Mouse (Mus musculus) cerebellum, postnatal 14 days (tissue): Measurements from ENCODE around the gene Copg2.
"Not testable (repeated sequence)": the region's sequence is repeated elsewhere in the genome, so short reads cannot be mapped to it uniquely, and the experiment has no call there.

Experiments
- DNase-seq, 2 experiments: peaks; one replicate each; pipeline ENCODE4 v3.0.0; 2021; ENCODE audit warnings: mixed read lengths in 2 of 2

The Copg2 gene

DNA sequence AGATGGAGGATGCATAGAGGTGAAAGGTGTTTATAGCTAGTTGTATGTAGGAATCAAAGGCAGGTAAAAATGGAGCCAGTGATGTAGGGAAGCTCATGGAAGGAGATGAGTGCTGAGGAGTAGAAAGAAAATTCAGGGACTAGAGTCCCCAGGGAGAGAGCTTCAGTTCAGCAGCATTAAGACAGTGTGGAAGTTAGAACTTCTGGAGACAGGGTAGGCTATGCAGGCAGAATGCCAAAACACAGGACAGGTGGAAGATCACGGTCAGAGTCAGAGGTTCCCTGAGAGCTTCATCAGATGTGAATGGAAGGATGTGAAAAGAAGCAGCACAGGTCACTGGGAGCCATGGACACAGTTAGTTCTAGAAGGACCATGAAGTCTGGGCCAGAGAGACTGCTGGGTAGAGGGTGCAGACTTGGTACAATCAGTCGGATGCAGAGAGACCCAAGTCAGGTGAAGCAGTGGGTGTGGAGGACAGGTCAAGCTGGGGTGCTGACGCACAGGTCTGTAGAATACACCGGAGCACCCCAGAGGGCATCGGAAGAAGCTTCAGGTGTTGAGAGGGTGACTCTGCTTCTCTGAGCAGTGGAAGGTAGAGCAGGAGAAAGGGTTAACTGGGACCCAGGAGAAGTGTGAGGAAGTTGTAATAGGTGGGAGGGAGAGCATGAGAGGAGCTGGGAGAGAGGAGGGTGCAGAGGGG, 91.4 kb downstream of the Copg2 start:
- DNase-seq: no peak

DNA sequence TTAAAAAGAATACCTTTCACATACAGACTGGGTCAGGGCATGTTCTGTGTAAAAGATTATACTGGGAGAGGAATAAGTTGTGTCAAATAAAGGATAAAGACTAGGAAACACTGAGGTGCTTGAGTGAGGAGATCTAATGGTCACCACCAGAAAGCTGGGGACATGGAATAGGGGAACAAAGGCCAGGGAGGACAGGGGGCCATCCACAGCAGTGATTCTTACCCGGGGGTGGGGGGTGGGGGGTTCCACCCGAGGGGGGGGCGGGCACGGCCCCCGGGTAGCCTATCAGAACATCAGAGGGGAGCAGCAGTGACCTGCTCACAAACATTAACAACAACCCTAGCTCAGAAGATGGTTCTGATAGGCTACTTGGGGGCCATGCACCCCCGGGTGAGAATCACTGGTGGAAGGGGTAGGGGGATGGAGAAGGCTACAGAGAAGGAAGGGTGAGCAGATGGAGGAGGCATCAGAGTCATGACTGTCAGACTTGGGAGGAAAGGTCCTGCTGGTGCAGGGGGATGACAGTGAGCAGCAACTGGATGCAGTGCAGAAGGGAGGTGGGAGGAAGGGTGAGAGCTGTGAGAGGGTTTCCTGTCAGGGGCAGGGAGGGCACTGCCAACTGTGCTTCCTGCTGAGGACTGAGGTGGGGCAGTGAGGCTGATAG, 92.1 kb downstream of the Copg2 start:
- DNase-seq: peak; percentile 28 to 33

DNA sequence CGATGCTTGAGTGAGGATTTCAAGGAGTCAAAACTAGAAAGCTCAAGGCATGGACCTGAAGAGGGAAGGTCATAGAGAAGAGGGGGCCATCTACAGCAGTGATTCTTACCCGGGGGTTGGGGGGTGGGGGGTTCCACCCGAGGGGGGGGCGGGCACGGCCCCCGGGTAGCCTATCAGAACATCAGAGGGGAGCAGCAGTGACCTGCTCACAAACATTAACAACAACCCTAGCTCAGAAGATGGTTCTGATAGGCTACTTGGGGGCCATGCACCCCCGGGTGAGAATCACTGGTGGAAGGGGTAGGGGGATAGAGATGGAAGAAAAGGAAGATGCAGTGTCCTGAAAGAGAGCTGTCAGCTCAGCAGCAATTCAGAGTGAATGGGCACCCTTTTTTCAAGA, 93.7 kb downstream of the Copg2 start:
- DNase-seq: not testable (repeated sequence)

DNA sequence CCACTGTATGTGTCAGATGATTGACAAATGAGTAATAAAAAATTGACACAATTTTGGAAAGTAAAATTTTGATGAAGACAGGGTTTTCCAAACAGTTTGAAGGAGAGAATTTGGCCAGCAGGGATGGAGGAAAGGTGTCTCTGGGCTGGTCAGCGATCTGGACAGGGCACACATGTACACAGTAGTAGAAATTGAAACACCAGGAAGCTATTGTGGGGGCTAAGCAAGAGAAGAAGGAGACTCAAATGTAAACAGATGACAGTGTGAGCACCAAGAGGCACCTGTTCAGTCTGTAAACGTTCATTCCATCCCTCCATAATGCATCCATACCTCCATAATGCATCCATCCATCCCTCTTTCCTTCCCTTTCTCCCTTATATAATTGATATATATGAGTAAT, 145.4 kb downstream of the Copg2 start:
- no peak for DNase-seq

DNA sequence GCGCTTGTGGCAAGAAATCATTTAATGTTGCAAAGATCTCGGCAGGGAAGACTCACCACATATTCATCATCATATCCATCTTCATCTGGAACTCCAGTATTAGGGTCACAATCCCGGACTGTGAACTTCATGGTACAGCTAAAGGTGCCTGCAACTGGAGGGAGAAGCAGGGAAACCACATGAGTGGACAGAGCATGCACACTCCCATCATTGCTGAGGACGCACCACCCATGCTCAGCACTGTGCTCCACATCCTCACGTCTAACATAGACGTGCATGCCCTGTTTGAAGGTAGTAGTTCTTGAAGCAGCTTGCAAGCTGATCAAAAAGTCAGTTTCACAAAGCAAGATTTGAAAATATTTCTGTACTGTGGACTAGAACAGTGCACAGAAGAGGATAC, 146.1 kb downstream of the Copg2 start:
- DNase-seq: no peak

DNA sequence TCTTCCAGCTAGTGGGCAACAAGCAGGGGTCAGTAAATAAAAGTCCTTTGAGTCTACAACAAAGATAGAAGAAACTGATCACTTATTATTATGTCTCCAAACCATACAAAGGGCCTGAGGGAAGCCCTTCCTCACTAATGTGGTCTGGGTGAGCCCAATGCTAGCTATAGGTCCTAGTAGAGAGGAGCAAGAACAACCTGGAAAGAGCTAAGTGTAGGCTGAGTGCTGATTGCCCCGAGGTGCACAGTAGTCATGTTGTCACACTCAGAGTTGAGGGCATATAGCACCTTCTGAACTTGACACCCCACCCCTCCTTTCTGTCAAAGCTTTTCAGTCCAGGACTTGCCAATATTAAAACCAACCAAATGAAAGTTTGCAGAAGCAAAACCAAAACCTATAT, 146.7 kb downstream of the Copg2 start:
- no peak for DNase-seq

DNA sequence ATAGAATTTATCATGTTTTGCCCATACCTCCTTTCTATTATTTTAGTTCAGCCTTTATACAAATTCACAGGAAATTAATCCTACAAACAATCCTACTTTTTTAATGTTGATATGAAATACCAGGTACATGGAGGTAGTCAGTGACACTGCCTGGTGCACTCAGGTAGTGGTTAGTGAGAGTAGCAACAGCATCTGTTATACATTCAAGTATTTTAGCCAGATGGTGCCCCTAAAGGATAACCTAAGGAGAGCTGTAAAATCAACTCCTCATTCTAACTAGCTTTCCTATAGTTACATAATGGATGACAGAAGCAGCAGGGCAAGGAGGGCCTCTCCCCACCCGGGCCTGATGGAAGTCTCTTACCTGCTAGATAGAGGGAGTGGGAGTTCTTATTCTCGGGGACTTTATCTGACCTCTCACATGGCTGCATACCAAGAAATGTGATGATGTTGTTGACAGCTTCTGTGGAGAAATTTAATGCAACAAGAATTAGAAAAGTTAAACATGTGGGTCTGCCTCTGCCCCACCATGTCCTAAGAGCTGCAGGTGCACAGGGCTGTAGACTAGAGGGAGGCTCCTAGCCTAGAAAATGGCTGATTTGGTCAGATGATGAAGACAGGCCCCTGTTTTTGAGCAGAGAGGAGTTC, 147.4 kb downstream of the Copg2 start:
- DNase-seq: no peak

DNA sequence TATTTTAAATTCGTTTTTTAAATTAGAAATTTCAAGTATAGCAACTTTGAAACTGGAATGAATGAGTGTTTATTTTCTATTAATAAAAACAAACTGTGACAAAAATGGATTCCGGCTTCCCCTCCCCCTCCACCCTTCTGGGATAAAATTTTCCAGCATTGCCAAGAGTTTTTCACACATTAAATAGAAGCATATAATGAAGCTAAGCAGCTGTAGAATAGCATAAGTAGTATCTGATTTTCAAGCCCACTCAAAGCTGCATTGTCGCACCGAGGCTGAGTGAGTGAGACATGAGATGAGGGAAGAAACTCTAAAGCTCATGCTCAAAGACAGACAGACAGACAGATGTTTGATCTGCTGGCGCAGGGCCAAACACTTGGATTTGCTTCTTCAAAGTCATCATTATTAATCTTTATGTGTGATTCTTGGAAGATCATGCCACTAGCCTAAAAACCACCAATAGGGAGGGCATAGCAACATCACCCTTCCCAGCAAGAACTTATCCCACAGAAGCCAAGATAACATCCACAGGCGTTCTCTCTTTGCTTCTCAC, 148.2 kb downstream of the Copg2 start:
- no peak for DNase-seq

DNA sequence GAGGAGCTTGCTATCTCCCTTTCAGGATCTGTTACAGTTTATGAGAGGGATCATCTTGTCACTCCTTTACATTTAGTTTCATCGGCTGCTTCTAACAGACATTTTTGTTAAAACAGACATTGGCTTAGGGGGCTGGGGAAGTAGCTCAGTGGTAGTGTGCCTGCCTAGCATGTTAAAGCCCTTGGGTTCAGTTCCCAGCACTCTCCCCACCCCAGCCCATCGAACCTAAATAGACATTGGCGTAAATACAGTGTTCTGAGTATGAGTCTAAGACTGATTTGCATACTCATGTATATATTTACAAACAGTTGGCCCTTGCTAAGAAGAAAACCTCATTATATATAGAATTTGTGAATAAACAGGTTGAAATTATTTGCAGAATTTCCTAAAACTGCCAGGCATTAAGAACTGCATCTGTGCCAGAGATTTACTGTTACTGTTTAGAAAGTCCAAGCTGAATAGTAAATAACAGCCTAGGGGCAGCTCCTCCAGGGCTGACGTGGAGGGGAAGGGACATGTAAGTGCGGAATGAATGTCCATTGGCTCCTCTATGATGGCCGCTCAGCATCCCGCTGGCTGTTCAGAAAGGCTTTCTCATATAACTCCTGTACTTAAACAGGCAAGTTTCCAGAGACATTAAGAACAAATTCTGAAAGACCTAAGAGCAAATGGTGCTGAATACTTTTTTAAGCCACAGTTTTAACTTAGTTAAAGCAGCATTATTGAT, 148.8 kb downstream of the Copg2 start:
- no peak for DNase-seq

DNA sequence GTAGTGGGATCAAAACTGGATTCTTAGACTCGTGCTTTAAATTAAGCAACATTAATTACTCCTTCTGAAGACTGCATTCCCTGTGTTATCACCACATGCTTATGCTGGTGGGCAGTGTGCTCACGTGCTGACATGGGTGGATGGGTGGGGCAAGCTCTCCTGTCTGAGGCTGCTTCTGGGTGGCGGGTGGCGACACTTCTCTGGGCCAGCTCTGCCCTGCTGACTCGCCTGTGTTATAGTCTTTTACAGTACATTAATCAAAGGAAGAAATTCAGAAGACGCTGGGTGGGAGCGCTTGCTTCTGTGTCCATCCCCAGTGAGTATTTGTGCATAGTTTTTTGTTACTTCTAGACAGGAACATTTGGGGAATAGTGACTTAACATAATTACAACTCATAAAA, 151.0 kb downstream of the Copg2 start:
- DNase-seq: no peak

DNA sequence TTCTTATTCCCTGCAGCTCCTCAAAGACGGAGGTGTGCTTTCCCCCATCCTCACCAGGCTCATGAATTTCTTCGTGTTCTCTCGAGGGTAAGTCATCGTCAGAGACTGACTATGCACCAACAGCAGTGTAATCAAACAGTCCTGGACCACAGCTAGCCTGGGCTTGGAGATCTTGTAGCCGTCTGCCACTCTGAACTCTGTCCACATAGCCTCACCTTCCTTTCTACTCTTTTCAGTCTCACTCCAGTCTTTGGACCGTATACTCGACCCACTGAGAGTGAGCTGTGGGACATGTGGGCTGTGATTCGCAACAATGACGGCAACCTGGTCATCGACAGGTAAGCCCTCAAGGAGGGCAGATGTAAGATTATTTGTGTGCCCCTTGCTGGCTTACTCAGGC, 151.7 kb downstream of the Copg2 start:
- no peak for DNase-seq

DNA sequence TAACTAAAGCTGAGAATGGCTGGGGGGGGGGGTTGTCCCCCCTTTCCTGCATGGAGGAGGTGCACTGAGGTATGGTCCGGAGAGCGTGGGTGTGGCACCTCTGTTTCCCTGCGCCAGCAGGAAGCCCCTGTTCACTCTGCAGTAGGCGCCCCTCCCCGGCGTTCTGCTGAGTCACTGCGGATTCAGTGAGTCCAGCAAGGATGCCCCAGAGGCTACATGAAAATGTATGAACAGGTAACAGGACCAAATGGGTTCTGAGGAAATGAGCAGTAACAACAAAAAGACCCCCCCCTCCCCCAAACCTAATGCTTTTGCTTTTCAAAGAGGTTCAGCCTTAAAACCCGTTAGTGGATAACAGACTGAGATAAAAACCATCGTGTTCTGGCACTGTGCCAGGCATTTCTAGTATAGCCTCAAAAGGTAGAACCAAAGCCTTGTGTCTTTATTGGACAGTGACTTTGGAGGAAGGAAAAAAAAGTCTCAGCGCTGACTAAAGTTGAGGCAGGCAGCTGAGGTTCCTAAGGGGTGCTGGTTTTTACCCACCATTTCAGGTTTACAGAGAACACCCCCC, 157.3 kb downstream of the Copg2 start:
- DNase-seq: peak; percentile 56 to 65

DNA sequence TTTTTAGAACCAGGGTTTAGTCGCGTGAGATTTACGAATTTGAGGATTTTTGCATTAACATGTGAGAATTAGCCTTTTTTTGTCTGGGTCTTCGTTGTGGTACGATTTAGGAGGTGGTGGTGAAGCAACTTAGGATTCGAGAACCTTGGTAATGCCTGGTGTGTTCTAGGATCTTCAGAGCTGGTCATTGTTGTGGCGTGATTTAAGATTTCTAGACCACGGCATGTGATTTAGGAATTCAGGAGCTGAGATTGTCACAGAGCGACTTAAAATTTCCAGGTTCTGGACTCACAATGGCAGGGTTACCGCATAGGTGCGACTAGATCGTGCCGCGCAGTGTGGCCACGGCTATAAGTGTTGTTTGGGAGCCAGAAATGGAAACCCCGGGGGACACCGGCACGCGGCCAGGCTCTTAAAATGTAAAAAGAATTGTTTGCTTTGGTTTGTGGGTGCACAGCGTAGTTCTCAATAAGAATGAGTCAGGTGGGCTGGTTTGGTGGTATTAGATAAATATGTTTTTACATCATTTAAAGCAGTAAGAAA, 158.1 kb downstream of the Copg2 start:
- peak; percentile 42 to 51 for DNase-seq

DNA sequence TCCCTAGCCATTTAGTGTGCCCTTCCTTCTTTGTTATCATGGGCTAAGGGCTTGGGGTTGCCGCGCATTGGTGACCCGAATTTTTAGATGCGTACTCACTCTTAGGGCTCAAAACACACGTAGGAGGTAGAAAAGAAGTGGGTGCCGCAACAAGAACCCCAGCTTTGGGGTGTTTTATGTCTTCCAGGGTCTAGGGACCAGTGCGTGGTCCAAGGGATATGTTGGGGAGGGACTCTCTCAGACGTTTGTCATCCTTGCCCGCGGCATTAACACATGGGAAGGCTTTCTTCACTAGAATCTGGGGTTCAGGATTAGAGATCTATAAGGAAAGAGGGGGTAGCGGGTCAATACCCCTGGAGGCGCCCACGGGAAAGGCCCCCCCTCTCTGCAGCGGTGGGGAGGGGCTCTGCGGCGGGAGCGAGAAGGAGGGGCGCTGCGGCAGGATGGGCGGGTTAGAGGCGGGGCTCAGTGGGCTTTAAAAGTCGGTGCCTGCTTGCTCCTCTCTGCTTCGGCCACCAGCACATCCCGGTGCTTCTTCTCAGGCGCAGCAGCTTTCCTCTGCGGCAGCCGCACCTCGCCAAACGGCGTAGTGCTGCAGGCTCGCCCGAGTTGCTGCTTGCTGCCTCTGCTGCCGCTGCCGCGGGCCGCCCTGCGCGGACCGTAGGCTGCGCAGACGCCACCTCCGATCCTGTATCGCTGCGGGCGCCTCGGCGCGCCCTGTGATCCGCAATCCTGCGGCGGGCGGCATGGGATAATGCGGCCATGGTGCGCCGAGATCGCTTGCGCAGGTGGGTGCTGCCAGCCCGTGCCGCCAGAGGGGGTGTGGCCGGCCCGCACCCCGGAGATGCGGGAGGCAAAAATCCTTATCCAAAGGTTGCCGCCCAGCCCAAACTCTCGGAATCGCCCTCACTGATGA, 158.8 kb downstream of the Copg2 start:
- DNase-seq: peak; percentile 86

DNA sequence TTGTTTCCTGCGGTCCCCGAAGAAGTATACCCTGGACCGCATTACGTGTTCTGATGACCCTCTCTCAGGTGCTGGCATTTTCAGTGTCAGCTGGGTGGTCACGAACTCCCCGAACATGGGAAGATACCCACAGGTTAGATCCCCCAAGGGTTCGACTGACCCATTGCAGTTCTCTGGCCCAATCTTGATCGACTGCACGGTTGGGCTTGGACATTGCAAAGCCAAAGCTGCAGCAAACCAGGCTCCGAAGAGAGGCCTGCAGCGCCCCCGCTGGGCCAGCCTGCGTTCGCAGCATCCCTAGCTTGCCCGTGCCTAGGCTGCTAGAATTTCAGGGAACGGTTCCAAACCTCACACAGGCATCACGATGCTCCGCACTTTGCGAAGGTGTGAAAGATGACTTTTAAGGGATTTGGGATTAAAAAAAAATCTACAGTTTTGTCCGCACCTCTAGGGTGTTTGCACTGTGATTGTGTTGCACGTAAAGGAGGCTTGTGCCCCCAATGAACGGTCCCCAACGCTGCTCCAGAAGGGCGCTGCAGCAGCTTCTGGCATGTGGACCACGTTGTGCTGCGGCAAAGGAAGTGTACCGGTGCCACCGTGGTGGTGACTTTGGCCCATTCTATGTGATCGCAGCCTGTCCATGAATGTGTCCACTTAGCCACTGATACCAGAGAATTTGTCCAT, 159.6 kb downstream of the Copg2 start:
- DNase-seq: peak; percentile 83 to 85

DNA sequence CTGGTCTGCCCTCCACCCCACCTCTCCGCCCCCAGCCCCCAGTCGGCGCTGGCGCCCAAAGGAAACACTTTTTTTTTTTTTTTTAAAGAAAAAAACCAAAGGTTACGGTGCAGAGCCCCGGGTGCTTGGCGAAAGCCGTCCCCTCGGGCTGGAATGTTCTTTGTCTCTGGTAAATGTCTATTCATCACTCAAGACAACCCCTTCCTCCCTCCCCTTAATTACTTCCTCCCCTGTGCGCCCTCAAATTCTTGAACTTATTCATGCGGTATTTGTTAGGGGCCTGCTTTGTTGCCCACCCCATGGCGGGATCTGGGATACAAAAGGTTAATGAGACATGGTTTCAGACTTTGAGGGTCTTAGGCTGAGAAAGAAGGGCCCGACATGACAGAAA, 160.2 kb downstream of the Copg2 start:
- no peak for DNase-seq

DNA sequence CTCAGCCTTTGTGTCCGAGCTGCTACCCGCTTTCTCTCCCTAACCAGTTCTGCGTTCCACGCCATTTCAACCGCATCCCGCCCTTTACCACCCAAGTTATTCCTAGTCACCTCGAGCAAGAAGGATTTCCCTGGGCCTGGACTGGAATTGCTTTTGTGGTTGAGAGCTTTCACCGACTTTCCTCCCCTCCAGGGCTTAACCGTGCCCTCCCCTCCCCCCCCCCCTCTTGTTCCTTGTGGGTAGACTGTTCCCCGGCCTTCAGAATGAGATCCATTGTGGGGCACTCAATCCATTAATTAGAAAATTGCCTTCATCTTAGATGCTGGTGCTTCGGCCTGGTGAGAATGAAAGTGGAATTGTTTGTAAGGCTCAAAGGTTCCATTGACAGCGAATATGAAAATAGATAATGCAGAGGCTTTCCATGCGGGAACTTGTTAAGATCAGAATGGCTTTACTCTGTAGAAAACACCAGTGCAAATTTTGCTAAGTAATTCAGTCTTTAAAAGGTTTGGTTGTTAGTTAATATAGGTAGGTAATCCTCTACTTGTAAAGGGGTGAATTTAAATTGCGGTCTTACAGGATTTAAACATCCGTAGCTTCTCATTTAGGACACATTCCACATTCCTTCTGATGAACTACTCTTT, 160.7 kb downstream of the Copg2 start:
- DNase-seq: no peak

DNA sequence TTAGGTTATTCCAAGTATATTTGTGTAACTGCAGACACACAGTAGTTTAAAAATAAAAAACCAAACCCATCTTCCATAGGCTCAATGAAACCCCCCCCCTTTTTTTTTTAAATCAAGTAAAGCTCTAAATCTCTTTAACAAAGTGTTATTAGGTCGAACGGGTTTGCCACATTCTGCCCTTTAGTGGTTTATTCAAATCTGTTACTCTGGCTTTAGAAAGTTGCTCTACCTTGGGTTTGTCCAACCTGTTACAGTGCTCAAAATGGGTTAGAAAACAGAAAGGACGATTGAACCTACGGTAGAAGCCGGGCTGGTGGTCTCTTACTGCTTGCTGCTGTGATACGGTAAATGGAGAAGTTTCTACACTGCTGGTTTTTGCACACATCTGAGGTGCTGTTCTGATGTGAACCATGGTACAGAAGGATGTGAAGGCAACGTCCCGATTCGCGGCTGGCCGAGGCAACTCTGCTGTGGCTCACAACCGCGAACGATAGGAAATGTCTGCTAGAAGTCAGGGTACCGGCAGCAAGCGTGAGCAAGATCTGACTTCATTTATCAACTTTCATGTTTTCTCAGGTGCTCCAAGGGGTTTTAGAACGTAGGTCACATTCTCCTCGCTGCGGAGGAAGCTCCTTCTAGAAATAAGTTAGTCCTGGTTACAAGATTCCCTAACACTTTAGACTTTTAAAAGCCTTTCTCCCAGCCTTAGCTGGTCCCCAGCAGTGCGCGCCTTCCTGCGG, 161.4 kb downstream of the Copg2 start:
- no peak for DNase-seq

DNA sequence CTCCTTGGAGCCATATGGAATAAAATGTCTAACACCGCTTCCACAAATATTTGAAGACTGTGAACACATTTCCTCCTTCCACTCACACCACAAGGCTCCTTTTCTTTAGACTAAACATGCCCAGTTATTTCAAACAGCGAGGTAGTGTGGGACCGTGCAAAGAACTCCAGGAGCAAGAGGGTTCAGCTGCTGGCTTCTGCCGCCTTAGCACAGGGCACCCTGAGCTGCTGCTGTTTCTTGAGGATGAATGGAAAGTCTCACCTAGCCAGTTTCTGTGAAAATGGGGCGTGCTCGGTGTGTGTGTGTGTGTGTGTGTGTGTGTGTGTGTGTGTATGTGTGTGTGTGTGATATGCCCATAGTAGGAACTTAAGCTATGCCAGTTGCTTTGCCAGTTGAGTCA, 162.1 kb downstream of the Copg2 start:
- DNase-seq: no peak
